Mouse (Mus musculus) heart, adult 2 months (tissue): ENCODE measurements around the gene Akap17b. TPM values are rescaled to one million over a fixed set of nuclear protein-coding genes. Genes with fewer than 3 reads are reported as not detected.
A peak's percentile ranks its signal among the peaks of the same experiment; 100 is the strongest.

Experiments
- DNase-seq, 2 experiments: peaks; one replicate each; pipeline ENCODE4 v3.0.0; 2021
- H3K27ac ChIP-seq: fragments of 200-600 bp; 2 replicates; pipeline ENCODE4 v1.8.1; 2022
- H3K27me3 ChIP-seq: fragments of 200-500 bp; 2 replicates; pipeline ENCODE4 v1.6.1; 2012; ENCODE audit warnings: mild to moderate bottlenecking, low read length, inconsistent platforms, mixed read lengths; ENCODE audit not compliant: control insufficient read depth, insufficient read depth
- H3K36me3 ChIP-seq: fragments of 200-500 bp; 2 replicates; pipeline ENCODE4 v1.6.1; 2012; ENCODE audit warnings: low read length, inconsistent platforms; ENCODE audit not compliant: control insufficient read depth, insufficient read depth
- H3K4me1 ChIP-seq: fragments of 200-500 bp; 2 replicates; pipeline ENCODE4 v1.6.1; 2011; ENCODE audit warnings: low read length; ENCODE audit not compliant: control insufficient read depth, insufficient read depth
- H3K4me3 ChIP-seq: fragments of 200-600 bp; 2 replicates; pipeline ENCODE4 v1.8.1; 2022
- H3K79me2 ChIP-seq: fragments of 200-500 bp; replicated peaks from 2 replicates; pipeline ENCODE4 v1.6.1; 2012; ENCODE audit warnings: mild to moderate bottlenecking, inconsistent platforms, low read length, moderate library complexity, mixed read lengths; ENCODE audit not compliant: control insufficient read depth, insufficient read depth
- H3K9ac ChIP-seq: fragments of 200-500 bp; 2 replicates; pipeline ENCODE4 v1.6.1; 2012; ENCODE audit warnings: low read depth, mild to moderate bottlenecking, control low read depth, inconsistent platforms, low read length, mixed read lengths
- CTCF ChIP-seq: fragments of 200-600 bp; IDR thresholded peaks from 2 replicates; pipeline ENCODE4 v1.8.1; 2022; ENCODE audit warnings: antibody characterized with exemption, mild to moderate bottlenecking, moderate library complexity
- EP300 ChIP-seq: fragments of 200-500 bp; IDR thresholded peaks from 2 replicates; pipeline ENCODE4 v1.6.1; 2011; ENCODE audit warnings: low read depth, low read length, control low read depth; ENCODE audit not compliant: insufficient read depth
- POLR2A ChIP-seq: fragments of 200-500 bp; IDR thresholded peaks from 2 replicates; pipeline ENCODE4 v1.6.1; 2011; ENCODE audit warnings: mild to moderate bottlenecking, low read depth, low read length, control low read depth; ENCODE audit not compliant: insufficient read depth
- WGBS: fragments of 180-500 bp; shearing (Covaris S2); methylation state at CpG from one replicate; pipeline ENCODE4 v1.1.7; 2018; 5-methylcytosine and 5-hydroxymethylcytosine counted together
- intact Hi-C: fragments of 180-260 bp; cut with DNase I; formaldehyde crosslinking; loops from one replicate; pipeline ENCODE4 v1.15.1; 2025
- long read RNA-seq: library from polyadenylated mRNA; stranded (forward); transcript quantifications from one replicate; pipeline ENCODE4 v2.0.0, GENCODE M21; 2021
- polyA plus RNA-seq: library from polyadenylated mRNA; depleted of rRNA; stranded (reverse); fragments of >200 nt; gene quantifications from 2 replicates; pipeline ENCODE4 v1.2.3, GENCODE M21; 2012; rRNA removed
- total RNA-seq, 2 experiments: library from RNA; stranded (reverse); gene quantifications; 2 replicates each; pipeline ENCODE4 v1.2.3; 2021

Akap17b gene
- 1 to 10 TPM; 2.4 to 2.5 TPM for total RNA-seq
- 0.45 and 1.2 TPM in 2 replicates for polyA plus RNA-seq
- long read RNA-seq, full-length matches to known transcripts, result 2 of 2 reads
- long read RNA-seq, partial matches to known transcripts, result 0 of 2 reads
- long read RNA-seq, other reads (novel, unspliced or antisense), result 0 of 2 reads

DNA sequence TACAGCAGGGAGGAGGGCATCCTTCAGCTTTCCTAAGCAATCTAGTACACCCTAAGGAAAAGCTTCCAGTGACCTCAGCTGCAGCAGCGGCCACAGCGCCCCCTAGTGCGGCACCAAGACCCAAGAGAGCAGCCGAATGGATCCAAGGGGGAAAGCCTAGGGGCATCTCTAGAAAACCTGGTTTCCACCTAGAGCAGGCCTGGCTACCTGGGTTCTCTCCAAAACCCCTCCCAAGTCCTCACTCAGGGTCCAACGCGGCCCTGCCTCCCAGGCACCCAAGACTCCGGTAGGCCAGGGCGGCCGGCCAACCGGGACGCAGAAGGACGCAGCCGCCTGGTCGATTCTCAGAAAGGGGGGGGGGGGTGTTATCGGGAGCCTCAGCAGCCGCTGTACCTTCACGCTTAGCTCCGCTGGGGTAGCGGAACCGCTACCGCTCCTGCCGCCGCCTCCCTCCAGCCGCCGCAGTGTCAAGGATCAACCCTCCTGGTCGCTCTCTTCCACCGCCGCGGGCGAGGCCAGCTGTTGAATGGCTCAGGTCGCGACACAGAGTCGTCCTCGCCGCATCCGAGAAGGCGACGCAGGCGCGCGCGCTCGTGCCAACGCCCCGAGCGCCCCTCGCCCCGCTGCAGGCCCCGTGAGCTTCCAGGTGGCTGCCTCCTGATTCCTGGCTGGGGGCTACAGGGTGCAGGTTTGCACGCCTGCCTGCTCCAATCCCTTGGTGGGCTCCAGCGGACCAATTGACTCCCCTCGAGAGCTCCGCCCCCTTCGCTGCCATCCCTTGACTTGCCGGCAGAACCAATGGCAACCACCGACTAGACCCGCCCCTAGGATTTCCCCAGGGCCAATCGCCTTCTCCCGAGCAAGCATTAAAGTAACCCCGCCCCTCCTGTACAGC is at the start of gene Akap17b:
Akap17b (minus strand) TSS at position 739 of the 895 bp plus-strand sequence.
- Histone ChIP-seq H3K36me3 (no peaks in the 10 kb centered on the region), H3K79me2 (no peaks in the 10 kb centered on the region), H3K4me3 (peak within 1 kb of the TSS; percentile 61), H3K27me3 (no peaks in the 10 kb centered on the region), H3K27ac (peak within 1 kb of the TSS; percentile 67), H3K4me1 (peaks cover 3% of the 10 kb centered on the region), H3K9ac (peak within 1 kb of the TSS; percentile 77)
- WGBS, result 20% methylated on average over 52 of the region's 60 CpGs
- DNase-seq, result peak; percentile 80 to 87
- TF ChIP-seq EP300 (no peak), CTCF (peak; percentile 77), POLR2A (no peak)
- intact Hi-C loops, result loop anchor here (2.0 to 5.0 kb wide), 2 partner anchors 46 to 102 kb away; partner anchors contain the start of gene Pgrmc1

- intact Hi-C loops, result no loop called here
- no peaks in the 10 kb centered on the region for H3K79me2 ChIP-seq
- no peak overlapping the region for H3K9ac ChIP-seq
- H3K4me3 ChIP-seq, result no peak overlapping the region
- TF ChIP-seq CTCF (no peak), POLR2A (no peak), EP300 (no peak)
- 70% methylated on average over 5 of the region's 5 CpGs for WGBS
- no peaks in the 10 kb centered on the region for H3K27me3 ChIP-seq
- no peak for DNase-seq
- no peaks in the 10 kb centered on the region for H3K36me3 ChIP-seq
- H3K27ac ChIP-seq, result no peak overlapping the region
- no peaks in the 10 kb centered on the region for H3K4me1 ChIP-seq
These were observed 46.2 kb upstream of the Akap17b start for GRCm38 (mm10) chrX:36691365-36691764.

GRCm38 (mm10) chrX:36689655-36690054 is 44.5 kb upstream of the Akap17b start:
- H3K4me3 ChIP-seq, result no peak overlapping the region
- no peaks in the 10 kb centered on the region for H3K36me3 ChIP-seq
- intact Hi-C loops, result no loop called here
- H3K79me2 ChIP-seq, result no peaks in the 10 kb centered on the region
- DNase-seq, result no peak
- no peaks in the 10 kb centered on the region for H3K4me1 ChIP-seq
- H3K9ac ChIP-seq, result no peak overlapping the region
- no peaks in the 10 kb centered on the region for H3K27me3 ChIP-seq
- no peak overlapping the region for H3K27ac ChIP-seq
- TF ChIP-seq EP300 (no peak), POLR2A (no peak), CTCF (no peak)

GRCm38 (mm10) chrX:36676836-36677235 is 31.6 kb upstream of the Akap17b start:
- 37% methylated on average over 1 of the region's 1 CpGs for WGBS
- TF ChIP-seq CTCF, result no peak
- no peak for TF ChIP-seq POLR2A
- no peak for TF ChIP-seq EP300
- Histone ChIP-seq H3K4me1 (no peaks in the 10 kb centered on the region), H3K27me3 (no peaks in the 10 kb centered on the region), H3K79me2 (no peaks in the 10 kb centered on the region), H3K27ac (no peak overlapping the region), H3K4me3 (no peak overlapping the region), H3K36me3 (no peaks in the 10 kb centered on the region), H3K9ac (no peak overlapping the region)
- no peak for DNase-seq
- intact Hi-C loops, result no loop called here

DNA sequence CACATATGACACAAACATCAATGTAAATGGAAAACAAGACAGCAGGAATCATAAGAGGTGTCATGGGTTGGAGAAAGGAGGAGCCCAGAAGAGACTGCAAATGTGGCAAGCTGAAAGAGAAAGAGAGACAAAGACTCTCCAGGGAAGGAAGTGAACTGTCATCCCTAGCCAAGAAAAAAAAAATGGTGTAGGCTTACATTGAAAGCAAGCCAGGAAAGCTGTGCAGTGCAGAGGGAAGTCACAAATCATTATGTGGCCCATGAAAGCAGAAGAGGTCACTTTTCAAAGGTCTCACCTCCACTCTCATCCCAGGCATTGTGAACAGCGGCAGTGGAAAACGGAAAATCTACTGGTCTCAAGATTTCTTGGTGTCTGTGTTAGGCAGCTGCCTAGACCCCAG is 27.5 kb upstream of the Akap17b start:
- H3K4me1 ChIP-seq, result no peaks in the 10 kb centered on the region
- no peak overlapping the region for H3K27ac ChIP-seq
- no peak overlapping the region for H3K9ac ChIP-seq
- no peak for DNase-seq
- WGBS, result 56% methylated on average over 2 of the region's 2 CpGs
- no peaks in the 10 kb centered on the region for H3K79me2 ChIP-seq
- intact Hi-C loops, result no loop called here
- no peaks in the 10 kb centered on the region for H3K27me3 ChIP-seq
- no peaks in the 10 kb centered on the region for H3K36me3 ChIP-seq
- TF ChIP-seq EP300 (no peak), CTCF (no peak), POLR2A (no peak)
- no peak overlapping the region for H3K4me3 ChIP-seq

GRCm38 (mm10) chrX:36640046-36640445 is 5.1 kb downstream of the Akap17b start:
- Histone ChIP-seq H3K79me2 (no peaks in the 10 kb centered on the region), H3K27ac (no peak overlapping the region), H3K4me1 (peaks cover 3% of the 10 kb centered on the region), H3K9ac (no peak overlapping the region), H3K27me3 (no peaks in the 10 kb centered on the region), H3K4me3 (no peak overlapping the region), H3K36me3 (no peaks in the 10 kb centered on the region)
- intact Hi-C loops, result loop anchor here (5.0 kb wide), 1 partner anchor 107 kb away; no protein-coding TSS in a partner anchor
- no peak for TF ChIP-seq POLR2A
- DNase-seq, result peak; percentile 3 to 17
- WGBS, result 65% methylated on average over 6 of the region's 6 CpGs
